Mouse (Mus musculus) neural tube, embryonic 15.5 days (tissue): ENCODE data around the gene Atg4d. TPM values are rescaled to one million over a fixed set of nuclear protein-coding genes. Genes with fewer than 3 reads are reported as not detected.
A peak's percentile ranks its signal among the peaks of the same experiment; 100 is the strongest.
"Not testable (repeated sequence)": the region's sequence is repeated elsewhere in the genome, so short reads cannot be mapped to it uniquely, and the experiment has no call there.

ENCODE experiments used
- ATAC-seq: fragments of 200-750 bp; cut with Nextera tagmentation; 2 replicates; pipeline ENCODE4 v1.8.0; 2017; ENCODE audit warnings: mild to moderate bottlenecking, moderate TSS enrichment, moderate library complexity; ENCODE audit not compliant: low FRiP score
- H3K27ac ChIP-seq: fragments of 300-500 bp; sonication (generic); replicated peaks from 2 replicates; pipeline ENCODE4 v1.5.1; 2015; ENCODE audit warnings: mild to moderate bottlenecking, inconsistent platforms
- H3K27me3 ChIP-seq: fragments of 300-500 bp; sonication (generic); replicated peaks from 2 replicates; pipeline ENCODE4 v1.6.1; 2015; ENCODE audit warnings: inconsistent platforms
- H3K36me3 ChIP-seq: fragments of 300-500 bp; sonication (generic); 2 replicates; pipeline ENCODE4 v1.6.1; 2015; ENCODE audit warnings: inconsistent platforms
- H3K4me1 ChIP-seq: fragments of 300-500 bp; sonication (generic); 2 replicates; pipeline ENCODE4 v1.6.1; 2015; ENCODE audit warnings: inconsistent platforms
- H3K4me2 ChIP-seq: fragments of 300-500 bp; sonication (generic); 2 replicates; pipeline ENCODE4 v1.6.1; 2015; ENCODE audit warnings: inconsistent platforms, mild to moderate bottlenecking, moderate library complexity
- H3K4me3 ChIP-seq: fragments of 300-500 bp; sonication (generic); replicated peaks from 2 replicates; pipeline ENCODE4 v1.5.1; 2015; ENCODE audit warnings: mild to moderate bottlenecking, inconsistent platforms
- H3K9ac ChIP-seq: fragments of 300-500 bp; sonication (generic); replicated peaks from 2 replicates; pipeline ENCODE4 v1.6.1; 2015; ENCODE audit warnings: mild to moderate bottlenecking, inconsistent platforms
- H3K9me3 ChIP-seq: fragments of 300-500 bp; sonication (generic); replicated peaks from 2 replicates; pipeline ENCODE4 v1.6.1; 2016; ENCODE audit warnings: inconsistent platforms
- WGBS: fragments of 180-500 bp; shearing (Covaris S2); methylation state at CpG from one replicate; pipeline ENCODE4 v1.1.7; 2015; ENCODE audit warnings: mixed read lengths; 5-methylcytosine and 5-hydroxymethylcytosine counted together
- polyA plus RNA-seq: library from polyadenylated mRNA; unstranded; fragments of >200 nt; fragmentation: Nextera tagmentation; extraction: Ambion mirVana; gene quantifications from 2 replicates; pipeline ENCODE4 v1.2.1, GENCODE M21; 2015

Atg4d gene
- 50.0 and 52.4 TPM in 2 replicates for polyA plus RNA-seq

- WGBS, result under 1% methylated on average over 49 of the region's 49 CpGs
- Histone ChIP-seq H3K9ac (peak within 1 kb of the TSS; percentile 90), H3K4me2 (peak within 1 kb of the TSS; percentile 82), H3K27me3 (no peaks in the 10 kb centered on the region), H3K27ac (peak within 1 kb of the TSS; percentile 83), H3K4me1 (peaks cover 23% of the 10 kb centered on the region), H3K9me3 (no peaks in the 10 kb centered on the region), H3K36me3 (peaks cover 29% of the 10 kb centered on the region), H3K4me3 (peak within 1 kb of the TSS; percentile 95)
- ATAC-seq, result peak; percentile 98
Measured at GRCm38 (mm10) chr9:21265000-21265561, at the start of gene Atg4d. Gene Atg4d (plus strand): TSS chr9:21265293.

- peaks cover 7% of the 10 kb centered on the region for H3K36me3 ChIP-seq
- no peak for ATAC-seq
- H3K9ac ChIP-seq, result no peak overlapping the region
- H3K27me3 ChIP-seq, result no peaks in the 10 kb centered on the region
- peak overlapping the region; percentile 5; the same call in 1 of the 2 replicates for H3K4me2 ChIP-seq
- no peak overlapping the region for H3K4me3 ChIP-seq
- peaks cover 13% of the 10 kb centered on the region for H3K4me1 ChIP-seq
- no peak overlapping the region for H3K27ac ChIP-seq
- no peaks in the 10 kb centered on the region for H3K9me3 ChIP-seq
- WGBS, result 64% methylated on average over 25 of the region's 25 CpGs
Measured at GRCm38 (mm10) chr9:21216050-21216841, 48.8 kb upstream of the Atg4d start.

GRCm38 (mm10) chr9:21219820-21220219 lies 45.3 kb upstream of the Atg4d start:
- no peak overlapping the region for H3K9ac ChIP-seq
- no peak overlapping the region for H3K4me3 ChIP-seq
- H3K4me1 ChIP-seq, result peaks cover 14% of the 10 kb centered on the region
- H3K27ac ChIP-seq, result no peak overlapping the region
- H3K4me2 ChIP-seq, result no peak overlapping the region
- no peak for ATAC-seq
- 56% methylated on average over 3 of the region's 3 CpGs for WGBS
- no peaks in the 10 kb centered on the region for H3K36me3 ChIP-seq
- H3K27me3 ChIP-seq, result no peaks in the 10 kb centered on the region
- no peaks in the 10 kb centered on the region for H3K9me3 ChIP-seq

- Histone ChIP-seq H3K9ac (0 out of 2 replicates have a peak overlapping the region, but pooled peaks have one; percentile 7), H3K4me2 (peak overlapping the region; percentile 57), H3K4me1 (peaks cover 19% of the 10 kb centered on the region), H3K27ac (no peak overlapping the region; the same call in 1 of the 2 replicates), H3K36me3 (no peaks in the 10 kb centered on the region), H3K4me3 (peak overlapping the region; percentile 31), H3K27me3 (no peaks in the 10 kb centered on the region), H3K9me3 (no peaks in the 10 kb centered on the region)
- ATAC-seq, result peak; percentile 87
- WGBS, result 16% methylated on average over 21 of the region's 21 CpGs
Measured at GRCm38 (mm10) chr9:21220490-21221382, 44.4 kb upstream of the Atg4d start.

- WGBS, result 19% methylated on average over 7 of the region's 7 CpGs
- Histone ChIP-seq H3K36me3 (no peaks in the 10 kb centered on the region), H3K27me3 (no peaks in the 10 kb centered on the region), H3K4me3 (no peak overlapping the region), H3K9me3 (no peaks in the 10 kb centered on the region), H3K27ac (no peak overlapping the region), H3K4me2 (no peak overlapping the region), H3K4me1 (peaks cover 15% of the 10 kb centered on the region), H3K9ac (no peak overlapping the region)
- no peak for ATAC-seq
Measured at GRCm38 (mm10) chr9:21221383-21221929, 43.6 kb upstream of the Atg4d start.

GRCm38 (mm10) chr9:21223490-21223889 lies 41.6 kb upstream of the Atg4d start:
- H3K9ac ChIP-seq, H3K4me2 ChIP-seq, H3K4me3 ChIP-seq, H3K27ac ChIP-seq, ATAC-seq, H3K9me3 ChIP-seq, H3K27me3 ChIP-seq, H3K36me3 ChIP-seq: not testable (repeated sequence)
- H3K4me1 ChIP-seq, result peaks cover 26% of the 10 kb centered on the region
- WGBS, result 100% methylated on average over 1 of the region's 2 CpGs

GRCm38 (mm10) chr9:21223906-21224305 lies 41.2 kb upstream of the Atg4d start:
- 89% methylated on average over 6 of the region's 6 CpGs for WGBS
- H3K9ac ChIP-seq, result no peak overlapping the region
- H3K4me1 ChIP-seq, result peaks cover 26% of the 10 kb centered on the region
- no peaks in the 10 kb centered on the region for H3K9me3 ChIP-seq
- no peak overlapping the region for H3K4me3 ChIP-seq
- no peak overlapping the region for H3K27ac ChIP-seq
- no peak for ATAC-seq
- H3K36me3 ChIP-seq, result no peaks in the 10 kb centered on the region
- no peaks in the 10 kb centered on the region for H3K27me3 ChIP-seq
- no peak overlapping the region for H3K4me2 ChIP-seq

GRCm38 (mm10) chr9:21224576-21225414 lies 40.3 kb upstream of the Atg4d start:
- H3K9ac ChIP-seq, result 0 out of 2 replicates have a peak overlapping the region, but pooled peaks have one; percentile 20
- H3K4me3 ChIP-seq, result peak overlapping the region; percentile 29
- H3K27ac ChIP-seq, result no peak overlapping the region
- H3K9me3 ChIP-seq, result no peaks in the 10 kb centered on the region
- H3K4me1 ChIP-seq, result peaks cover 26% of the 10 kb centered on the region
- 19% methylated on average over 26 of the region's 26 CpGs for WGBS
- ATAC-seq, result 0 out of 2 replicates have a peak, but pooled peaks have one; percentile 18
- H3K36me3 ChIP-seq, result peaks cover 9% of the 10 kb centered on the region
- no peaks in the 10 kb centered on the region for H3K27me3 ChIP-seq
- peak overlapping the region; percentile 55 for H3K4me2 ChIP-seq

- no peaks in the 10 kb centered on the region for H3K9me3 ChIP-seq
- peaks cover 26% of the 10 kb centered on the region for H3K4me1 ChIP-seq
- 6% methylated on average over 7 of the region's 7 CpGs for WGBS
- H3K27me3 ChIP-seq, result no peaks in the 10 kb centered on the region
- H3K9ac ChIP-seq, result 0 out of 2 replicates have a peak overlapping the region, but pooled peaks have one; percentile 20
- H3K36me3 ChIP-seq, result peaks cover 15% of the 10 kb centered on the region
- no peak overlapping the region for H3K27ac ChIP-seq
- 0 out of 2 replicates have a peak, but pooled peaks have one; percentile 1 for ATAC-seq
- H3K4me2 ChIP-seq, result peak overlapping the region; percentile 55
- peak overlapping the region; percentile 29 for H3K4me3 ChIP-seq
Measured at GRCm38 (mm10) chr9:21225415-21225758, 39.7 kb upstream of the Atg4d start.

- peak; percentile 72 for ATAC-seq
- Histone ChIP-seq H3K4me1 (peaks cover 20% of the 10 kb centered on the region), H3K36me3 (peaks cover 19% of the 10 kb centered on the region), H3K27me3 (no peaks in the 10 kb centered on the region), H3K9ac (peak overlapping the region; percentile 32; the same call in 1 of the 2 replicates), H3K4me2 (peak overlapping the region; percentile 57), H3K9me3 (no peaks in the 10 kb centered on the region), H3K27ac (no peak overlapping the region), H3K4me3 (peak overlapping the region; percentile 29)
- 17% methylated on average over 16 of the region's 16 CpGs for WGBS
Measured at GRCm38 (mm10) chr9:21227342-21227741, 37.8 kb upstream of the Atg4d start.
